Mouse (Mus musculus) erythroblast, embryonic 14.5 days (primary cell): ENCODE results near the gene Cyp2b19.

Experiments used
- GATA1 ChIP-seq: IDR thresholded peaks from 2 replicates; pipeline ENCODE4 v1.6.1; 2012; ENCODE audit warnings: low read length, inconsistent platforms, mixed read lengths
- TAL1 ChIP-seq: IDR thresholded peaks from 3 replicates; pipeline ENCODE4 v1.6.1; 2012; ENCODE audit warnings: low read length, inconsistent platforms, mixed read lengths

DNA sequence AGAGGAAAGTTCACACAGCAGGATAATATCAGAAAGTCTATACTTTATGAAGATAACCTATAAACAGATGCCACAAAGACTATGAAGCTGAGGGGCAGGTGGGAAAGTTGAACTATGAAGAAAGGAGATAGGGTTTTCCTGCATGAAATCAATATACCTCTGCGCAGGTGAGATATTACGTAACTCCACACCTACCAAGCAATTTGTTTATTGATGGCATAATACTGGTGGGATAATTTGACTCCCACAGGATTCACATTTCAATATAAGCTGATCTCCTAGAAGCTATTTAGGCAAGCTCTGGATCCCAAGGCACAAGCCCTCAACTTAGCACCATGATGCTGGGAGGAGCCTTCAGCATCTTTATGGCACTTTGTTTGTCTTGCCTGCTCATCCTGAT is 51.6 kb downstream of the Cyp2b19 start, which contains the start of gene Cyp2g1:
- TF ChIP-seq GATA1 (no peak), TAL1 (no peak)
